Mouse (Mus musculus) thymus, adult 2 months (tissue): Measurements from ENCODE around the gene Disp3. TPM values are rescaled to one million over a fixed set of nuclear protein-coding genes. Genes with fewer than 3 reads are reported as not detected.

Experiments
- DNase-seq: peaks from one replicate; pipeline ENCODE4 v3.0.0; 2021
- H3K27ac ChIP-seq: fragments of 200-500 bp; 2 replicates; pipeline ENCODE4 v1.5.1; 2012; ENCODE audit warnings: low read length, control low read depth; ENCODE audit not compliant: control insufficient read depth, insufficient read depth
- H3K27me3 ChIP-seq: fragments of 200-500 bp; 2 replicates; pipeline ENCODE4 v1.6.1; 2012; ENCODE audit warnings: mild to moderate bottlenecking, low read length, moderate library complexity, mixed read lengths; ENCODE audit not compliant: control insufficient read depth, insufficient read depth
- H3K36me3 ChIP-seq: fragments of 200-500 bp; 2 replicates; pipeline ENCODE4 v1.6.1; 2012; ENCODE audit warnings: mild to moderate bottlenecking, low read length, moderate library complexity; ENCODE audit not compliant: control insufficient read depth, insufficient read depth
- H3K4me1 ChIP-seq: fragments of 200-500 bp; replicated peaks from 2 replicates; pipeline ENCODE4 v1.6.1; 2012; ENCODE audit warnings: low read length; ENCODE audit not compliant: control insufficient read depth, insufficient read depth
- H3K4me3 ChIP-seq: fragments of 200-500 bp; 2 replicates; pipeline ENCODE4 v1.5.1; 2012; ENCODE audit warnings: mild to moderate bottlenecking, low read length, control low read depth, moderate library complexity; ENCODE audit not compliant: control insufficient read depth, insufficient read depth
- CTCF ChIP-seq: fragments of 200-500 bp; IDR thresholded peaks from 2 replicates; pipeline ENCODE4 v1.5.1; 2012; ENCODE audit warnings: mild to moderate bottlenecking, control low read depth, low read length, moderate library complexity, borderline replicate concordance; ENCODE audit not compliant: control insufficient read depth, poor library complexity, insufficient read depth; ENCODE audit errors: extremely low read depth
- POLR2A ChIP-seq: fragments of 200-500 bp; IDR thresholded peaks from 2 replicates; pipeline ENCODE4 v1.6.1; 2012; ENCODE audit warnings: mild to moderate bottlenecking, low read length, control low read depth, moderate library complexity; ENCODE audit not compliant: control insufficient read depth, poor library complexity, insufficient read depth; ENCODE audit errors: extremely low read depth
- WGBS: fragments of 180-500 bp; shearing (Covaris S2); methylation state at CpG from one replicate; pipeline ENCODE4 v1.1.7; 2018; 5-methylcytosine and 5-hydroxymethylcytosine counted together
- polyA plus RNA-seq: library from polyadenylated mRNA; depleted of rRNA; stranded (reverse); fragments of >200 nt; gene quantifications from 2 replicates; pipeline ENCODE4 v1.2.3, GENCODE M21; 2012

Disp3 gene
- polyA plus RNA-seq, 1 experiment = 0.26 TPM

GRCm38 (mm10) chr4:148312296-148313116 lies 24.7 kb upstream of the Disp3 start:
- no peaks in the 10 kb centered on the region for H3K36me3 ChIP-seq
- 92% methylated on average over 16 of the region's 16 CpGs for WGBS
- no peak for DNase-seq
- no peak overlapping the region for H3K4me3 ChIP-seq
- no peak for TF ChIP-seq CTCF
- TF ChIP-seq POLR2A = no peak
- H3K27me3 ChIP-seq = no peaks in the 10 kb centered on the region
- H3K27ac ChIP-seq = no peak overlapping the region
- H3K4me1 ChIP-seq = no peaks in the 10 kb centered on the region

- H3K27me3 ChIP-seq = no peaks in the 10 kb centered on the region
- no peak overlapping the region for H3K4me3 ChIP-seq
- no peak overlapping the region for H3K27ac ChIP-seq
- H3K36me3 ChIP-seq = no peaks in the 10 kb centered on the region
- DNase-seq = no peak
- H3K4me1 ChIP-seq = no peaks in the 10 kb centered on the region
- TF ChIP-seq CTCF = no peak
- TF ChIP-seq POLR2A = no peak
- 91% methylated on average over 7 of the region's 7 CpGs for WGBS
These were observed 23.1 kb upstream of the Disp3 start for GRCm38 (mm10) chr4:148310845-148311244.

GRCm38 (mm10) chr4:148310126-148310525 lies 22.4 kb upstream of the Disp3 start:
- Histone ChIP-seq H3K4me1 (no peaks in the 10 kb centered on the region), H3K27me3 (no peaks in the 10 kb centered on the region), H3K36me3 (no peaks in the 10 kb centered on the region), H3K4me3 (no peak overlapping the region), H3K27ac (no peak overlapping the region)
- DNase-seq = no peak
- TF ChIP-seq CTCF (no peak), POLR2A (no peak)
- WGBS = 43% methylated on average over 4 of the region's 4 CpGs

GRCm38 (mm10) chr4:148306406-148307083 lies 18.8 kb upstream of the Disp3 start:
- Histone ChIP-seq H3K27ac (no peak overlapping the region), H3K27me3 (no peaks in the 10 kb centered on the region), H3K4me1 (no peaks in the 10 kb centered on the region), H3K36me3 (no peaks in the 10 kb centered on the region), H3K4me3 (no peak overlapping the region)
- TF ChIP-seq CTCF (no peak), POLR2A (no peak)
- DNase-seq = no peak
- 11% methylated on average over 16 of the region's 16 CpGs for WGBS

GRCm38 (mm10) chr4:148298720-148299119 lies 11.0 kb upstream of the Disp3 start:
- Histone ChIP-seq H3K27ac (no peak overlapping the region), H3K4me1 (no peaks in the 10 kb centered on the region), H3K4me3 (no peak overlapping the region), H3K27me3 (no peaks in the 10 kb centered on the region), H3K36me3 (no peaks in the 10 kb centered on the region)
- TF ChIP-seq POLR2A = no peak
- no peak for TF ChIP-seq CTCF
- WGBS = 50% methylated on average over 5 of the region's 5 CpGs
- no peak for DNase-seq

GRCm38 (mm10) chr4:148297640-148298039 lies 9.9 kb upstream of the Disp3 start:
- no peak for DNase-seq
- TF ChIP-seq POLR2A = no peak
- TF ChIP-seq CTCF = no peak
- H3K27ac ChIP-seq = no peak overlapping the region
- no peaks in the 10 kb centered on the region for H3K4me1 ChIP-seq
- no peaks in the 10 kb centered on the region for H3K36me3 ChIP-seq
- 82% methylated on average over 6 of the region's 6 CpGs for WGBS
- no peak overlapping the region for H3K4me3 ChIP-seq
- no peaks in the 10 kb centered on the region for H3K27me3 ChIP-seq
